Mouse (Mus musculus): ENCODE data around the gene Lin28a. TPM values are rescaled to one million over a fixed set of nuclear protein-coding genes. Genes with fewer than 3 reads are reported as not detected.

Gene Lin28a
- total RNA-seq, 1 experiment from 2014 or later, result 0.18 TPM

Other genes with a start within 250 kb of the Lin28a start
- gene Rps6ka1, start 131.0 kb downstream of the Lin28a start, total RNA-seq (2017), result 62.2 and 80.0 TPM in 2 replicates
- gene Hmgn2, start 50.2 kb downstream of the Lin28a start, total RNA-seq (2017), result 497 and 549 TPM in 2 replicates
- 13.2 and 21.0 TPM in 2 replicates for gene Dhdds, start 17.9 kb downstream of the Lin28a start, total RNA-seq (2017)
- gene Zfp683, start 35.0 kb upstream of the Lin28a start, total RNA-seq (2017), result not detected in 2 replicates
- gene Crybg2, start 42.0 kb upstream of the Lin28a start, total RNA-seq (2017), result not detected in 2 replicates
- gene Cd52, start 76.2 kb upstream of the Lin28a start, total RNA-seq (2017), result 215 and 234 TPM in 2 replicates
- gene Ubxn11, start 83.7 kb upstream of the Lin28a start, total RNA-seq (2017), result 10.6 and 13.3 TPM in 2 replicates
- 165 and 201 TPM in 2 replicates for gene Sh3bgrl3, start 109.9 kb upstream of the Lin28a start, total RNA-seq (2017)
- 25.2 and 51.2 TPM in 2 replicates for gene Cep85, start 168.3 kb upstream of the Lin28a start, total RNA-seq (2017)
- gene Gm7534, start 184.2 kb upstream of the Lin28a start, total RNA-seq (2017), result not detected in 2 replicates
- gene Catsper4, start 208.5 kb upstream of the Lin28a start, total RNA-seq (2017), result not detected in 2 replicates
- not detected in 2 replicates for gene Cnksr1, start 219.6 kb upstream of the Lin28a start, total RNA-seq (2017)
- 1.8 TPM in 1 of 2 replicates, not detected in the other for gene E130218I03Rik, start 224.8 kb upstream of the Lin28a start, total RNA-seq (2017)
- 8.6 and 13.1 TPM in 2 replicates for gene Zfp593, start 226.8 kb upstream of the Lin28a start, total RNA-seq (2017)
- not detected in 2 replicates for gene Gm30191, start 228.1 kb upstream of the Lin28a start, total RNA-seq (2017)
- gene Grrp1, start 235.3 kb upstream of the Lin28a start, total RNA-seq (2017), result not detected in 2 replicates